Mouse (Mus musculus): ENCODE measurements at regions not wholly inside any gene's neighbourhood (a gene's known extent, or its start where the extent isn't known, plus 50 kb on each side); places are given as distances from the start of the nearest gene placed in this dataset.

DNA sequence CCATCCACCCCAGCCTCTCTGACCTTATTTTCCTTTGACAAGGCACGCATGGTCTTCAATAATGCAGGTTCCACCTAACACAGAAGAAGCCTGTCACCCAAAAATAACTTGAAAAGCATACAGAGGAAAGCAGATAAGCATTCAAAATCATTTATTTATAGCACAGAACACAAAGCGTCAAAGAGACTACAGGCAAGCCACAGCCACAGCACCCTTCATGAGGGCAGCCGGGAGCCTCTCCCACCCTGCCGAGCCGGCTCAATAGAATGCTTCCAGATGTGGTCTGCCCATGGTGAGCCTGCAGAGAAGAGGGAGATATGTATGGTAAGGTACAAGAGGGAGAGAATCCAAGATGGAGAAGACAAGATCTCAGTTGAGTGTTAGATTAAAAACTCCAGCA lies 76.7 kb upstream of the Kcnd3 start:
- no peak overlapping the region for H3K4me3 ChIP-seq (ENCODE audit: control insufficient read depth in 1 of 2, insufficient read depth in 1 of 2, low read depth in 2 of 2, low read length in 2 of 2)
- no peaks in the 10 kb centered on the region for H3K36me3 ChIP-seq (ENCODE audit: control insufficient read depth in 1 of 2, insufficient read depth in 2 of 2, low read length in 2 of 2)
- H3K27me3 ChIP-seq (ENCODE audit: control insufficient read depth in 1 of 2, insufficient read depth in 2 of 2, low read length in 2 of 2), result no peaks in the 10 kb centered on the region
- H3K9ac ChIP-seq (ENCODE audit: control insufficient read depth, low read depth, low read length, poor library complexity, severe bottlenecking), result no peak overlapping the region
- no peak overlapping the region for H3K27ac ChIP-seq (ENCODE audit: control insufficient read depth, low read depth, low read length)
- no peaks in the 10 kb centered on the region for H3K4me1 ChIP-seq (ENCODE audit: control insufficient read depth in 1 of 2, insufficient read depth in 2 of 2, low read length in 2 of 2)
- H3K9me3 ChIP-seq (replicated peaks; ENCODE audit: insufficient read depth, low read length), result no peaks in the 10 kb centered on the region
- no peak for TF ChIP-seq ELF1 (IDR thresholded peaks at IDR 0.05; ENCODE audit: low read depth, low read length)
- H3K79me2 ChIP-seq (ENCODE audit: control insufficient read depth, insufficient read depth, low read length, poor library complexity), result no peaks in the 10 kb centered on the region
- DNase-seq (ENCODE audit: low read depth, low spot score), result no peak

- Histone ChIP-seq H3K27ac (ENCODE audit: control insufficient read depth, low read depth, low read length) (no peak overlapping the region), H3K9me3 (replicated peaks; ENCODE audit: insufficient read depth, low read length) (no peaks in the 10 kb centered on the region), H3K27me3 (ENCODE audit: control insufficient read depth in 1 of 2, insufficient read depth in 2 of 2, low read length in 2 of 2) (no peaks in the 10 kb centered on the region), H3K4me3 (ENCODE audit: control insufficient read depth in 1 of 2, insufficient read depth in 1 of 2, low read depth in 2 of 2, low read length in 2 of 2) (no peak overlapping the region), H3K9ac (ENCODE audit: control insufficient read depth, low read depth, low read length, poor library complexity, severe bottlenecking) (no peak overlapping the region), H3K36me3 (ENCODE audit: control insufficient read depth in 1 of 2, insufficient read depth in 2 of 2, low read length in 2 of 2) (no peaks in the 10 kb centered on the region), H3K79me2 (ENCODE audit: control insufficient read depth, insufficient read depth, low read length, poor library complexity) (no peaks in the 10 kb centered on the region), H3K4me1 (ENCODE audit: control insufficient read depth in 1 of 2, insufficient read depth in 2 of 2, low read length in 2 of 2) (no peaks in the 10 kb centered on the region)
- no peak for DNase-seq (ENCODE audit: low read depth, low spot score)
- no peak for TF ChIP-seq MAZ (IDR thresholded peaks at IDR 0.05; ENCODE audit: low read depth, low read length)
- TF ChIP-seq USF1 (IDR thresholded peaks at IDR 0.05; ENCODE audit: low read depth, low read length), result no peak
- TF ChIP-seq ELF1 (IDR thresholded peaks at IDR 0.05; ENCODE audit: low read depth, low read length), result no peak
- TF ChIP-seq CHD2 (IDR thresholded peaks at IDR 0.05; ENCODE audit: low read length), result no peak
- no peak for TF ChIP-seq E2F4 (IDR thresholded peaks at IDR 0.05; ENCODE audit: borderline replicate concordance, low read depth, low read length)
- no peak for TF ChIP-seq POLR2A (IDR thresholded peaks at IDR 0.05; ENCODE audit: control insufficient read depth in 1 of 2, insufficient read depth in 1 of 2, low read depth in 1 of 2, low read length in 2 of 2, poor library complexity in 1 of 2)
- no peak for TF ChIP-seq ZMIZ1 (IDR thresholded peaks at IDR 0.05; ENCODE audit: low read depth, low read length)
- TF ChIP-seq ZKSCAN1 (IDR thresholded peaks at IDR 0.05; ENCODE audit: low read depth, low read length), result no peak
- TF ChIP-seq NRF1 (IDR thresholded peaks at IDR 0.05; ENCODE audit: insufficient read depth, low read depth, low read length, poor library complexity, severe bottlenecking), result no peak
- TF ChIP-seq USF2 (IDR thresholded peaks at IDR 0.05; ENCODE audit: borderline replicate concordance in 1 of 2, insufficient read depth in 1 of 2, low read depth in 1 of 2, low read length in 2 of 2), result no peak
- TF ChIP-seq ZC3H11A (IDR thresholded peaks at IDR 0.05; ENCODE audit: low read depth, low read length), result no peak
- TF ChIP-seq CHD1 (IDR thresholded peaks at IDR 0.05; ENCODE audit: low read depth, low read length), result no peak
- TF ChIP-seq TBP (IDR thresholded peaks at IDR 0.05; ENCODE audit: low read depth, low read length), result no peak
- TF ChIP-seq KAT2A (conservative IDR thresholded peaks at IDR 0.05; ENCODE audit: low read depth, low read length), result no peak
- TF ChIP-seq SMC3 (IDR thresholded peaks at IDR 0.05; ENCODE audit: low read depth, low read length), result no peak
- no peak for TF ChIP-seq CTCF (IDR thresholded peaks at IDR 0.05 in 2 of 3, conservative IDR thresholded peaks at IDR 0.05 in 1 of 3; ENCODE audit: control insufficient read depth in 1 of 3, insufficient read depth in 1 of 3, low read depth in 2 of 3, low read length in 3 of 3, poor library complexity in 1 of 3, severe bottlenecking in 1 of 3)
- no peak for TF ChIP-seq UBTF (IDR thresholded peaks at IDR 0.05; ENCODE audit: borderline replicate concordance, insufficient read depth, low read depth, low read length)
Observed at GRCm38 (mm10) chr3:105375820-105376219, 76.3 kb upstream of the Kcnd3 start.
